Mouse (Mus musculus) bone marrow, adult 2 months (tissue): ENCODE measurements around the gene Olfr221.

Experiments used
- CTCF ChIP-seq: fragments of 200-500 bp; IDR thresholded peaks from 2 replicates; pipeline ENCODE4 v1.5.1; 2011; ENCODE audit warnings: low read length, control low read depth; ENCODE audit not compliant: control insufficient read depth, insufficient read depth
- POLR2A ChIP-seq: fragments of 200-500 bp; IDR thresholded peaks from 2 replicates; pipeline ENCODE4 v1.6.1; 2011; ENCODE audit warnings: low read depth, mild to moderate bottlenecking, control low read depth, low read length, borderline replicate concordance; ENCODE audit not compliant: control insufficient read depth

DNA sequence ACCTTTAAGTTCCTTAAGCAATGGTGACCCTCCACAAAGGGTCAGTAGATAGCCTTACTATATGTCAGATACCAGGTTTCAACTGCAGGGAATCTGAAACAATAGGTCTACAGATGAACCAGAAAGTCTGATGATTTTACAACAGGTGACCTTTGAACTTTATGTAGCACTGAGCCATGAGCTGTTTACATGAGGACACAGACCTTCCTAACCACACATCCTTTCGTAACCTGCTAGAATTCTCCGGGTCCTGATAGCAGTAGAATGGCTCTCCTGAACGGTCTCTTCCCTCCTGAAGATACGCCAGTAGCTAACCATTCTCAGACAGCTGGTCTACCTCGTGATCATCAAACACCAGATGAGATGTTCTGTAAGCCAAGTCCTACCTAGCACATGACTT, 2.9 kb downstream of the Olfr221 start:
- TF ChIP-seq CTCF (no peak), POLR2A (no peak)
